Mouse (Mus musculus) embryonic stem cell, embryonic (primary cell): Measurements from ENCODE around the gene Gm3015.
"Not testable (repeated sequence)": the region's sequence is repeated elsewhere in the genome, so short reads cannot be mapped to it uniquely, and the experiment has no call there.

Experiments
- CTCF ChIA-PET, 4 experiments: fragments of 300-600 bp in 2 of 4; fragments of 350-600 bp in 2 of 4; sonication (Branson Sonifier 250); formaldehyde crosslinking; loops; one replicate each; lab custom pipeline; 2022; ENCODE audit warnings: inconsistent platforms in 2 of 4; lab: Charles Lee
- POLR2A ChIA-PET, 4 experiments: fragments of 300-600 bp in 2 of 4; fragments of 350-600 bp in 2 of 4; sonication (Branson Sonifier 250); formaldehyde crosslinking; loops; one replicate each; lab custom pipeline; 2022; ENCODE audit warnings: antibody characterized with exemption in 4 of 4, inconsistent platforms in 1 of 4; lab: Charles Lee

The Gm3015 gene

DNA sequence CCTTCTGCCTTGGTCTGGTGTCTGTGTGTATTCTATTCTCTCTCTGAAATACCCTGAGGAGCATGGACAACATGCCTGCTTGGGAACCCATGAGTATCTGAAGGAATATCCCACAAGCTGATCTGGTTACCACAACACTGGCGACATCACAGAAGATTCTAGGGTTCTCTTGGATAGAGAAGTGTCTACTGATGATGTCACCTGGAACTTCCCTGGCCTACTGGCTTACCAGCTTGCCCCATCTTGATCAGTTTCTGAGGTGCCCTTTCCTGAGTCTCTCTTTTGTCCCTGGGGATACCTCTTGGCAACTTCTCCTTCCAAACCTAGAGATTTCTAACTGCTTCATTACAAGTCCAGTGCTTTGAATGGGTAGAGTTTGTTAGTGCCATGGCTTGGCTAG lies at the start of gene Gm3015:
Gene Gm3015 (minus strand): TSS at position 101 of the 400 bp plus-strand sequence.
- CTCF ChIA-PET, POLR2A ChIA-PET: not testable (repeated sequence)

- POLR2A ChIA-PET, CTCF ChIA-PET: not testable (repeated sequence)
Measured at GRCm38 (mm10) chr14:42797887-42798286, 29.3 kb upstream of the Gm3015 start, which contains the start of gene Gm10377. TSS of gene Gm10377 (minus strand) at chr14:42797987.
